Mouse (Mus musculus) urinary bladder, postnatal 36 days (tissue): ENCODE results near the gene Ahnak2.

Experiments
- DNase-seq, 2 experiments: peaks; one replicate each; pipeline ENCODE4 v3.0.0; 2022; ENCODE audit warnings: low spot score in 2 of 2, mixed read lengths in 1 of 2

Ahnak2 gene

GRCm38 (mm10) chr12:112760154-112760926 lies 42.1 kb downstream of the Ahnak2 start, which contains the start of gene Pld4:
Gene Pld4, plus strand, starts transcription at chr12:112760655.
- no peak for DNase-seq

- no peak for DNase-seq
Measured at GRCm38 (mm10) chr12:112759471-112759870, 43.0 kb downstream of the Ahnak2 start.

GRCm38 (mm10) chr12:112757896-112758295 lies 44.6 kb downstream of the Ahnak2 start:
- DNase-seq, result no peak

GRCm38 (mm10) chr12:112755900-112756299 lies 46.6 kb downstream of the Ahnak2 start:
- DNase-seq, result no peak

GRCm38 (mm10) chr12:112752399-112752798 lies 50.1 kb downstream of the Ahnak2 start:
- no peak for DNase-seq

DNA sequence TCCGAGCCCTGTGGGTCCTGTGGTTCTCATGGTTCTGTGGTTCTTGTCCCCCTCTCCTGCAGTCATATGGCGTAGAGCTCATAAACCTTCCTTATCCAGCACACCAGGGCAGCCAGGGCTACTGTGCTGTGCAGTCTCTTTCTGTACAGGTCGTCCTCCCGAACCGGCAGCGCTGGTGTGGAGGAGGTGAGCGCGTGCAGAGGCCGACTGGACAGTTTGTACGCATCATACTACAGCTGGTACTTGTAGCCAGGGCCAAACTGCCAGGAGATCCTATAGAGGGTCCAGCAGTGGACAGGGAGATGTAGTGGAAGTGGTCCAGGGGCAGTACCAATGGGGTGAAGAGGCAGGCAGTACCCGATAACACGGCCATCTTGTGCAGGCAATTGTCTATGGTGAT lies 51.5 kb downstream of the Ahnak2 start:
- DNase-seq, result no peak

- no peak for DNase-seq
Measured at GRCm38 (mm10) chr12:112747606-112747970, 54.9 kb downstream of the Ahnak2 start.

- DNase-seq, result peak in 1 of 2 experiments; percentile 33
Measured at GRCm38 (mm10) chr12:112746808-112747605, 55.5 kb downstream of the Ahnak2 start.

DNA sequence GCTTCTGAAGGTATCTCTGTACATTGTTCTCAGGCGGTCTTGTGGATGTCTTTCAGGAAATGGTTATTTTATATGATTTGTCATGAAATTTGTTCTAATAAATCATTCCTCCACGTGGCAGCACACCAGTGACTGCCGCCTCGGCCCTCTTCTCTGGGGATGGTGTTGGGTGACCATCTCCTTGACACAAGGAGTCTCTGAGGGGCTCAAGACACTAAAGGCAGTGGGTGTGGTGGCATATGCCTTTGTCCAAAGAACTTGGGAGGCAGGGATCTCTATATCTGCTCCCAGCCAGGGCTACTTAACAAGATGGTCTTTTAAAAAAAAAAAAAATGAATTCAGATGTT lies 56.0 kb downstream of the Ahnak2 start:
- no peak for DNase-seq

- DNase-seq, result no peak
Measured at GRCm38 (mm10) chr12:112745716-112746115, 56.7 kb downstream of the Ahnak2 start.

- no peak for DNase-seq
Measured at GRCm38 (mm10) chr12:112744891-112745580, 57.4 kb downstream of the Ahnak2 start.

DNA sequence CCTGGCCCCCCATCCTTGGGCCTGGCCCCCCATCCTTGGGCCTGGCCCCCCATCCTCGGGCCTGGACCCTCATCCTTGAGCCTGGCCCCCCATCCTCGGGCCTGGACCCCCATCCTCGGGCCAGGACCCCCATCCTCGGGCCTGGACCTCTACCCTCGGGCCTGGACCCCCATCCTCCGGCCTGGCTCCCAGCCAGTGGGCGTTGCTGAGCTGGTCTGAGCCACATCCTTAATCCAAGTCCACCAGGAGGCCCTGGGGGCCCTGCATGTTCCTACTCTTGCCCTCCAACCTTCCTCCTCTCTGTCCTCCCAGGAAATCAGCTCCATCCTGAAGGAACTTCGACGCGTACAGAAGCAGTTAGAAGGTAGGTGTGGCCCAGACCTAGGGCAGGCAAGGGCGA lies 58.2 kb downstream of the Ahnak2 start:
- DNase-seq, result no peak

GRCm38 (mm10) chr12:112743168-112743975 lies 59.1 kb downstream of the Ahnak2 start:
- peak; percentile 73 to 84 for DNase-seq

DNA sequence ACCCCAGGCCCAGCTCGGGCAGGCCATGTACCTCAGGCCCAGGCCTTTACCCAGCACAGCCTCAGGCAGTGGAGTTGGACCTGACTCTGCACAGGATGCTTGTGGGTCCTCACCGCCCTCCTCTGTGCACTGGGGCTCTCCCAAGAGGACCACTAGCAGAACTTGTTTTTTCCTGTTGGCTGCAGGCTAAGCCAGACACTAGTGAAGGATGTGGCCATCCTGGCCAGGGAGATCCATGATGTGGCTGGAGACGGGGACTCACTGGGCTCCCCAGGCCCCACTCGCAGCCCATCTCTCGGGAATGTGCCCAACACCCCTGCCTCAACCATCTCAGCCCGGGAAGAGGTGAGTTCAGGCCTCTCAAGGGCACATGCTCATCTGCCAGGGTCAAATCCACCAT lies 59.7 kb downstream of the Ahnak2 start:
- no peak for DNase-seq

DNA sequence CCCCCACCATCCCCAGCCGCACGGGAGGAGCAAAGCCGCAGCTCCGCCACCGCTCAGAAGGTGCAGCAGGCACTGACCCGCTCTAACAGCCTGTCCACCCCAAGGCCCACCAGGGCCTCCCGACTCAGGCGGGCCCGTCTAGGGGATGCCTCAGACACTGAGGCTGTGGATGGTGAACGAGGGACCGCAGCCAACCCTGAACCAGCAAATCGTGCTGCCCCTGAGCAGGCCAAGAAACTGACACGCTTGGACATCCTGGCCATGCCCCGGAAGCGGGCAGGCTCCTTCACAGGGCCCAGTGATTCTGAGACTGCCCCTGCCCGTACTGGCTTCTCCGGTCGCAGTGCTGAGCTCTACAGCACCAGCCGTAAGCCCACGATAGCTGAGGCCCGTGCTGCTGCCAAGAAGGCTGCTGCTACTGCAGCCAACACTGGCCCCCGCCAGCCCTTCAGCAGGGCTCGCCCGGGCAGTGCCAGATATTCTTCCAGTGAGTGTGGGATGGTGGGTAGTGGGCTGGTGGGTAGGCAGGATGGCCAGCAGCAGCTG lies 63.4 kb downstream of the Ahnak2 start:
- no peak for DNase-seq

GRCm38 (mm10) chr12:112738281-112739022 lies 64.0 kb downstream of the Ahnak2 start:
- DNase-seq, result no peak

GRCm38 (mm10) chr12:112737761-112738160 lies 64.7 kb downstream of the Ahnak2 start:
- DNase-seq, result no peak

GRCm38 (mm10) chr12:112737081-112737480 lies 65.4 kb downstream of the Ahnak2 start:
- DNase-seq, result no peak

- no peak for DNase-seq
Measured at GRCm38 (mm10) chr12:112736636-112736925, 65.9 kb downstream of the Ahnak2 start.

DNA sequence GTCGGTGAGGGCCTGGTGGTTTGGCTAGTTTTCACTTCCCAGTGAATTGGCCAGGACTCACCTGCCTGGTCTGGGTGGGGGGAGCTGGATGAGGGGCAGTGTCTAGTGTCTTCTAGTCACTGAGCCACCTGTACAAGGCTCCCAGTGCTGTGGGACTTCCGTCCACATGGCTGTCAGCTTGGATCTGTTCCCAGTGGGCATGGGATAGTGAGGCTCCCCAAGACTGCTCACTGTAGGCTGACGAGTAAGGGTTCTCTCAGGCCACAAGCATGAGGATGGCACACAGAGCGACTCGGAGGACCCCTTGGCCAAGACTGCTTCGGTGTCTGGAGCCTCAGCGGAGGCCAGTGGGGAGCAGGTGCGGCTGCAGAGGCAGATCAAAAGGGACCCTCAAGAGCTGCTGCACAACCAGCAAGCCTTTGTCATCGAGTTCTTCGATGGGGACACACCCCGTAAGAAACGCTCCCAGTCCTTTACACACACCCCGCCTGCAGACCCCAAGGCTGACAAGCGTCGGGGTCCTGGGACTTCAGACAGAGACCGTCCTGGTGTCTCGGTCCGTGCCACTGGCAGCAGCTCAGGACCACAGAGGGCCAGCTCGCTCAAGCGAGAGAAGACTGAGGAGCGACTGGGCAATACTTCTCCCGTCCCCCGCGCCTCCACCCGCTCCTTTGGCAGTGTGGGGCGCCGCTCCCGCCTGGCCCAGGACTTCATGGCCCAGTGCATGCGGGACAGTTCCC lies 66.4 kb downstream of the Ahnak2 start:
- no peak for DNase-seq
